Mouse (Mus musculus) MEL (cell line): ENCODE data around the gene Bmp6. TPM values are rescaled to one million over a fixed set of nuclear protein-coding genes. Genes with fewer than 3 reads are reported as not detected.

Experiments used
- DNase-seq: peaks from one replicate; pipeline ENCODE4 v3.0.0; 2011; ENCODE audit warnings: low read depth, low spot score
- H3K27ac ChIP-seq: 2 replicates; pipeline ENCODE4 v1.5.1; 2012; ENCODE audit warnings: low read depth, mild to moderate bottlenecking, control low read depth, low read length, moderate library complexity; ENCODE audit not compliant: control insufficient read depth
- H3K27me3 ChIP-seq, 2 experiments: fragments of 150-350 bp in 1 of 2; sonication (generic) in 1 of 2; 2 replicates each; pipeline ENCODE4 v1.6.1; 2012; ENCODE audit warnings: low read length in 2 of 2, mild to moderate bottlenecking in 2 of 2, improper control_type of control experiment in 1 of 2, moderate library complexity in 1 of 2; ENCODE audit not compliant: insufficient read depth in 2 of 2, control insufficient read depth in 1 of 2
- H3K36me3 ChIP-seq, 2 experiments: 2 replicates each; pipeline ENCODE4 v1.6.1; 2012 to 2014; ENCODE audit warnings: low read length in 2 of 2, improper control_type of control experiment in 1 of 2, inconsistent platforms in 1 of 2, mild to moderate bottlenecking in 1 of 2; ENCODE audit not compliant: insufficient read depth in 2 of 2, control insufficient read depth in 1 of 2
- H3K4me1 ChIP-seq, 2 experiments: fragments of 150-350 bp in 1 of 2; sonication (generic) in 1 of 2; 2 replicates each; pipeline ENCODE4 v1.6.1; 2012; ENCODE audit warnings: low read length in 2 of 2, improper control_type of control experiment in 1 of 2, mild to moderate bottlenecking in 1 of 2; ENCODE audit not compliant: insufficient read depth in 2 of 2, control insufficient read depth in 1 of 2
- H3K4me3 ChIP-seq, 2 experiments: fragments of 150-350 bp in 1 of 2; sonication (generic) in 1 of 2; 2 replicates each; pipeline ENCODE4 v1.5.1; 2012; ENCODE audit warnings: low read depth in 2 of 2, low read length in 2 of 2, mild to moderate bottlenecking in 2 of 2, moderate library complexity in 2 of 2, control low read depth in 1 of 2, improper control_type of control experiment in 1 of 2; ENCODE audit not compliant: control insufficient read depth in 1 of 2, insufficient read depth in 1 of 2
- H3K79me2 ChIP-seq: 2 replicates; pipeline ENCODE4 v1.6.1; 2012; ENCODE audit warnings: mild to moderate bottlenecking, low read length, moderate library complexity; ENCODE audit not compliant: control insufficient read depth, poor library complexity, insufficient read depth
- H3K9ac ChIP-seq: 2 replicates; pipeline ENCODE4 v1.6.1; 2012; ENCODE audit warnings: low read depth, mild to moderate bottlenecking, control low read depth, low read length, moderate library complexity; ENCODE audit not compliant: control insufficient read depth, poor library complexity, severe bottlenecking
- H3K9me3 ChIP-seq: fragments of 150-350 bp; sonication (generic); replicated peaks from 2 replicates; pipeline ENCODE4 v1.6.1; 2012; ENCODE audit warnings: mild to moderate bottlenecking, low read length, improper control_type of control experiment, moderate library complexity; ENCODE audit not compliant: insufficient read depth
- CHD1 ChIP-seq: IDR thresholded peaks from 2 replicates; pipeline ENCODE4 v1.6.1; 2012; ENCODE audit warnings: low read depth, mild to moderate bottlenecking, inconsistent platforms, low read length, improper control_type of control experiment
- CTCF ChIP-seq, 3 experiments: IDR thresholded peaks in 2 of 3; conservative IDR thresholded peaks in 1 of 3; 2 replicates each; pipeline ENCODE4 v1.5.1; 2011 to 2012; ENCODE audit warnings: low read length in 3 of 3, low read depth in 2 of 3, mild to moderate bottlenecking in 2 of 3, improper control_type of control experiment in 1 of 3, inconsistent platforms in 1 of 3, mixed read lengths in 1 of 3, moderate library complexity in 1 of 3; ENCODE audit not compliant: control insufficient read depth in 1 of 3, insufficient read depth in 1 of 3, poor library complexity in 1 of 3, severe bottlenecking in 1 of 3
- E2F4 ChIP-seq: IDR thresholded peaks from 2 replicates; pipeline ENCODE4 v1.6.1; 2011; ENCODE audit warnings: low read depth, low read length, improper control_type of control experiment, borderline replicate concordance
- EP300 ChIP-seq, 2 experiments: IDR thresholded peaks; 2 replicates each; pipeline ENCODE4 v1.6.1; 2011; ENCODE audit warnings: improper control_type of control experiment in 2 of 2, low read length in 2 of 2, low read depth in 1 of 2, mild to moderate bottlenecking in 1 of 2
- ETS1 ChIP-seq: IDR thresholded peaks from 2 replicates; pipeline ENCODE4 v1.6.1; 2012; ENCODE audit warnings: low read depth, mild to moderate bottlenecking, inconsistent platforms, low read length, improper control_type of control experiment, moderate library complexity
- HCFC1 ChIP-seq: IDR thresholded peaks from 2 replicates; pipeline ENCODE4 v1.6.1; 2012; ENCODE audit warnings: low read depth, mild to moderate bottlenecking, inconsistent platforms, low read length, improper control_type of control experiment, moderate library complexity
- JUND ChIP-seq: IDR thresholded peaks from 2 replicates; pipeline ENCODE4 v1.6.1; 2011; ENCODE audit warnings: low read depth, mild to moderate bottlenecking, improper control_type of control experiment, low read length
- KAT2A ChIP-seq: conservative IDR thresholded peaks from 2 replicates; pipeline ENCODE4 v1.6.1; 2012; ENCODE audit warnings: low read depth, low read length, improper control_type of control experiment, inconsistent platforms
- MAX ChIP-seq: IDR thresholded peaks from 2 replicates; pipeline ENCODE4 v1.6.1; 2011; ENCODE audit warnings: low read length, improper control_type of control experiment
- MAZ ChIP-seq: IDR thresholded peaks from 2 replicates; pipeline ENCODE4 v1.6.1; 2012; ENCODE audit warnings: low read depth, mild to moderate bottlenecking, inconsistent platforms, low read length, improper control_type of control experiment
- MEF2A ChIP-seq: IDR thresholded peaks from 2 replicates; pipeline ENCODE4 v1.6.1; 2014; ENCODE audit warnings: low read depth, mild to moderate bottlenecking, inconsistent platforms, low read length, improper control_type of control experiment; ENCODE audit not compliant: poor library complexity, insufficient replicate concordance, severe bottlenecking; ENCODE audit errors: extremely low read depth
- MXI1 ChIP-seq: IDR thresholded peaks from 2 replicates; pipeline ENCODE4 v1.6.1; 2011; ENCODE audit warnings: mild to moderate bottlenecking, low read depth, low read length, improper control_type of control experiment
- MYB ChIP-seq: IDR thresholded peaks from 2 replicates; pipeline ENCODE4 v1.6.1; 2011; ENCODE audit warnings: mild to moderate bottlenecking, low read depth, low read length, improper control_type of control experiment
- MYC ChIP-seq: IDR thresholded peaks from 2 replicates; pipeline ENCODE4 v1.6.1; 2011; ENCODE audit warnings: low read depth, mild to moderate bottlenecking, low read length, improper control_type of control experiment, moderate library complexity
- NRF1 ChIP-seq: IDR thresholded peaks from 2 replicates; pipeline ENCODE4 v1.6.1; 2014; ENCODE audit warnings: low read depth, mild to moderate bottlenecking, inconsistent platforms, low read length, improper control_type of control experiment, moderate library complexity; ENCODE audit not compliant: poor library complexity, insufficient read depth, severe bottlenecking
- POLR2A ChIP-seq, 2 experiments: IDR thresholded peaks; 2 replicates each; pipeline ENCODE4 v1.6.1; 2011 to 2012; ENCODE audit warnings: low read length in 2 of 2, mild to moderate bottlenecking in 2 of 2, control low read depth in 1 of 2, improper control_type of control experiment in 1 of 2, low read depth in 1 of 2, moderate library complexity in 1 of 2; ENCODE audit not compliant: control insufficient read depth in 1 of 2, insufficient read depth in 1 of 2, poor library complexity in 1 of 2
- POLR2AphosphoS2 ChIP-seq: IDR thresholded peaks from 2 replicates; pipeline ENCODE4 v1.6.1; 2011; ENCODE audit warnings: low read length, improper control_type of control experiment
- RAD21 ChIP-seq: IDR thresholded peaks from 2 replicates; pipeline ENCODE4 v1.6.1; 2011; ENCODE audit warnings: mild to moderate bottlenecking, low read depth, low read length, improper control_type of control experiment
- RCOR1 ChIP-seq: IDR thresholded peaks from 2 replicates; pipeline ENCODE4 v1.6.1; 2012; ENCODE audit warnings: low read depth, mild to moderate bottlenecking, inconsistent platforms, low read length, improper control_type of control experiment
- SIN3A ChIP-seq: IDR thresholded peaks from 2 replicates; pipeline ENCODE4 v1.6.1; 2012; ENCODE audit warnings: low read length, improper control_type of control experiment, inconsistent platforms
- TAL1 ChIP-seq: IDR thresholded peaks from 2 replicates; pipeline ENCODE4 v1.6.1; 2012; ENCODE audit warnings: mild to moderate bottlenecking, inconsistent platforms, low read length, moderate library complexity, mixed read lengths
- TBP ChIP-seq: IDR thresholded peaks from 2 replicates; pipeline ENCODE4 v1.8.0; 2011; ENCODE audit warnings: low read depth, low read length, improper control_type of control experiment
- TCF12 ChIP-seq: IDR thresholded peaks from 2 replicates; pipeline ENCODE4 v1.6.1; 2014; ENCODE audit warnings: low read depth, mild to moderate bottlenecking, inconsistent platforms, low read length, improper control_type of control experiment, moderate library complexity
- USF1 ChIP-seq: IDR thresholded peaks from 2 replicates; pipeline ENCODE4 v1.6.1; 2014; ENCODE audit warnings: low read depth, mild to moderate bottlenecking, inconsistent platforms, low read length, improper control_type of control experiment, moderate library complexity
- ZKSCAN1 ChIP-seq: IDR thresholded peaks from 2 replicates; pipeline ENCODE4 v1.6.1; 2012; ENCODE audit warnings: low read depth, mild to moderate bottlenecking, inconsistent platforms, low read length, improper control_type of control experiment, moderate library complexity
- ZMIZ1 ChIP-seq: IDR thresholded peaks from 2 replicates; pipeline ENCODE4 v1.6.1; 2012; ENCODE audit warnings: low read depth, mild to moderate bottlenecking, inconsistent platforms, low read length, improper control_type of control experiment, moderate library complexity
- polyA plus RNA-seq, 2 experiments: library from polyadenylated mRNA; stranded (reverse) in 1 of 2; unstranded in 1 of 2; fragments of >175 nt in 1 of 2; fragments of >200 nt in 1 of 2; gene quantifications; 2 replicates each; pipeline versions ENCODE4 v1.2.1 to v1.2.4; 2012; ENCODE audit warnings: low replicate concordance in 2 of 2, low read depth in 1 of 2; ENCODE audit not compliant: insufficient read length in 2 of 2, insufficient read depth in 1 of 2, missing spikeins in 1 of 2
- total RNA-seq: library from RNA; depleted of rRNA; stranded (reverse); fragments of 300-350 nt; gene quantifications from 2 replicates; pipeline ENCODE4 v1.2.3, GENCODE M21; 2012

Gene Bmp6
- total and polyA plus RNA-seq, 3 experiments, result not detected

DNA sequence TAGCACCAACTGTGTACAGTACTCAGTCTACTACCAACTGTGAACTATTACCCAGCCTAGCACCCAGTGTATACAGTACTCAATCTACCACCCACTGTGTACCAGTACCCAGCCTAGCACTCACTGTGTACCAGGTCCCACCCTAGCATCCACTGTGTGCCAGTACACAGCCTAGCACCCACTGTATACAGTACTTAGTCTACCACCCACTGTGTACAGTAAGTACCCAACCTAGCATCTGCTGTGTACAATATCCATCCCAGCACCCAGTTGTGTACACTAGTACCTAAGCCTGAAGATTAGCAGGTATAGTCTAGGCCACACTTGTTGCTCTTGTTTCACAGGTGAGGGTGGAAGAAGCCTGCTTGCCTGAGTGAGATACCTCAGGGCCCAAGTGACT, 192.6 kb downstream of the Bmp6 start:
- Histone ChIP-seq H3K27ac (no peak overlapping the region), H3K79me2 (no peaks in the 10 kb centered on the region), H3K9ac (no peak overlapping the region), H3K4me3 (no peak overlapping the region), H3K27me3 (peaks cover 0 to 4% of the 10 kb centered on the region in 2 experiments; a peak in 3 of 4 replicates), H3K36me3 (no peaks in the 10 kb centered on the region), H3K9me3 (no peaks in the 10 kb centered on the region), H3K4me1 (0 out of 4 replicates have a peak, but pooled peaks cover 0 to 3% of the 10 kb centered on the region in 2 experiments)
- TF ChIP-seq POLR2AphosphoS2, result no peak
- no peak for TF ChIP-seq USF1
- no peak for DNase-seq

DNA sequence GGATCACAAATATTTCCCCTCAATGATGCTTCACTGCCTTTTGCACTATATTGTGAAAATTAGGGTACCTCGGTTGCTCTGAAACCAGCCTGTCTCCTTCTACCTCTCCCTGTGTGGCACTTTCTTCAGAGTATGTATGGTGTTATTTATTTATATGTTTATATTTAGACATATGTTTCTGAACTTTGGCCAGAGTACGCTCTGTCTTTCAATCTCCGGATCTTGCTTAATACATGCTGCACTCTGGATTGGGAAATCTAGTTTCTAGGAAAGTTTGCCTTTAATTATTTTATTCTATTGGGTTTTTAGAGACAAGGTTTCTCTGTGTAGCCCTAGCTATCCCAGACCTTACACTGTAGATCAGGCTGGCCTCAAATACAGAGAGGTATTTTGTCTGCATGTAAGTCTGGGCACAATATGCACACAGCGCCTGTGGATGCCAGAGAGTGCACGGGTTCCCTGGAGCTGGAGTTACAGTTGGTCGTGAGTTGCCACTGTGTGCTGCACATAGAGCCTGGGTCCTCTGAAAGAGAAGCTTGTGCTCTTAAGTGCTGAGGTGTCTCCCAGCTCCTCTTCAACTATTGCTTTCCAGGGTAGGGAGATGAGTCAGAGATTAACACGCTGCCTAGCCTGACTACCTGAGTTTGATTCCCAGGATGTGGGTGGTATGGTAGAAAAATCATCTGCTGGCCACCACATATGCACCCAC, 194.4 kb downstream of the Bmp6 start:
- no peak for DNase-seq

DNA sequence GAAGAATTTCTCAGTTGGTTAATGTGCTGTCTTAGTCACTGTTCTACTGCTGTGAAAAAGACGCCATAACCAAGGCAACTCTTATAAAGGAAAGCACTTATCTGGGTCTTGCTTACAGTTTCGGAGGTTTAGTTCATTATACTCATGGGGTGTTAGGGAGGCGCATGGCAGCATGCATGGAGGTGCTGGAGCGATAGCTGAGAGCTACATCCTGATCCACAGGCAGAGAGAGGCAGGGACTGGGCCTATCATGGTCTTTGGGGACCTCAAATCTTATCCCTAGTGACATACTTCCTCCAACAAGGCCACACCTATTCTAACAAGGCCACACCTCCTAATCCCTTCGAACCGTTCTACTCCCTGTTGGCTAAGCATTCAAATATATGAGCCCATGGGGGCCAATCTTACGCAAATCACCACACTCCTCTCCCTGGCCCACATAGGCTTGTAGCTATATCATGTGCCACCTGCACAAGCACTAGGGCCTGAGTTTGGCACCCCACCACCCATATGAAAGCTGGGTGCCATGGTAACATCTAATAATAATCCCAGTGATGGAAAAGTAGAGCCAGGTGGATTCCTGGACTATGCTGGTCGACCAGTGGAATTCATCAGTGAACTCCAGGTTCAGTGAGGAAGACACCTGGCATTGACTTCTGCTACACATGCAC, 198.7 kb downstream of the Bmp6 start:
- Histone ChIP-seq H3K27ac (no peak overlapping the region), H3K9me3 (no peaks in the 10 kb centered on the region), H3K27me3 (peaks cover 0 to 4% of the 10 kb centered on the region in 2 experiments; a peak in 3 of 4 replicates), H3K4me3 (no peak overlapping the region), H3K36me3 (no peaks in the 10 kb centered on the region), H3K4me1 (no peaks in the 10 kb centered on the region), H3K79me2 (no peaks in the 10 kb centered on the region), H3K9ac (no peak overlapping the region)
- no peak for DNase-seq
- TF ChIP-seq MXI1 (no peak), CTCF (IDR thresholded peaks at IDR 0.05 in 2 of 3, conservative IDR thresholded peaks at IDR 0.05 in 1 of 3; ENCODE audit: control insufficient read depth in 1 of 3, insufficient read depth in 1 of 3, low read depth in 2 of 3, low read length in 3 of 3, poor library complexity in 1 of 3, severe bottlenecking in 1 of 3) (no peak), MYB (no peak), E2F4 (no peak), POLR2A (IDR thresholded peaks at IDR 0.05; ENCODE audit: control insufficient read depth in 1 of 2, insufficient read depth in 1 of 2, low read depth in 1 of 2, low read length in 2 of 2, poor library complexity in 1 of 2) (no peak), MYC (no peak), POLR2AphosphoS2 (no peak), ZMIZ1 (no peak), NRF1 (no peak), RCOR1 (no peak), MAZ (no peak), EP300 (IDR thresholded peaks at IDR 0.05; ENCODE audit: low read depth in 1 of 2, low read length in 2 of 2) (no peak), SIN3A (no peak), RAD21 (no peak), TAL1 (no peak), MAX (no peak), ETS1 (no peak), JUND (no peak), CHD1 (no peak), KAT2A (no peak)

More for the DNA sequence above, 194.4 kb downstream of the Bmp6 start:
- no peak overlapping the region for H3K4me3 ChIP-seq
- TF ChIP-seq NRF1 (no peak), HCFC1 (no peak), EP300 (IDR thresholded peaks at IDR 0.05; ENCODE audit: low read depth in 1 of 2, low read length in 2 of 2) (no peak), TBP (no peak), ZKSCAN1 (no peak), USF1 (no peak), JUND (no peak), TCF12 (no peak), CHD1 (no peak), MEF2A (no peak)
- no peaks in the 10 kb centered on the region for H3K4me1 ChIP-seq
- H3K9me3 ChIP-seq, result no peaks in the 10 kb centered on the region
- no peaks in the 10 kb centered on the region for H3K36me3 ChIP-seq
- no peak overlapping the region for H3K27ac ChIP-seq
- H3K9ac ChIP-seq, result no peak overlapping the region
- no peaks in the 10 kb centered on the region for H3K79me2 ChIP-seq
- H3K27me3 ChIP-seq, result peaks cover 0 to 4% of the 10 kb centered on the region in 2 experiments; a peak in 3 of 4 replicates
